Mouse (Mus musculus): Measurements from ENCODE around the gene Ogg1.

GRCm38 (mm10) chr6:113330547-113330946 is 3.8 kb downstream of the Ogg1 start:
- TF ChIP-seq CTCF (IDR thresholded peaks at IDR 0.05; ENCODE audit: extremely low read depth, insufficient read depth, low read length) = no peak
- no peak for TF ChIP-seq POLR2A (IDR thresholded peaks at IDR 0.05; ENCODE audit: extremely low read depth, insufficient read depth, low read length)
